Mouse (Mus musculus): ENCODE results near the gene AY761185.
"Not testable (repeated sequence)": the region's sequence is repeated elsewhere in the genome, so short reads cannot be mapped to it uniquely, and the experiment has no call there.

Gene AY761185

DNA sequence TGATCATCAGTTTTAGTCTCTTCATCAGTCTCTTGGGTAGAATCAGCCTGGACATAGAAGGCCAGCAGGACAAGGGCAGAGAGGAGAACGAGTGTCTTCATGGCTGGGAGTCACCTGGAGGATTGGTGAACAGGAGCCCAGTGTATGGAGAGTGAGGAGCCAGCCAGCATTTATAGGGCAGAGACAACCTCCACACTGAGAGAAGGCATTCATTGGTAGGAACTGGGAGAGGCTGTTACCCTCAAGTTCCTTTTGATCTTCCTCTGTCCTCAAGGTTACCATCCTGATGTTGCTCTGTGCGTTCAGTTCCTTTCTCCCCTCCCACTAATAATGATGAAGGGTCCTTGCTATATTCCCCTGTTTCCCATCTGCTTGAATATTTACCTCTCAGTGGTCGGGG lies at the start of gene AY761185:
Gene AY761185, minus strand, starts transcription at position 101 of the 400 bp plus-strand sequence.
- CTCF ChIA-PET = no interaction called here

DNA sequence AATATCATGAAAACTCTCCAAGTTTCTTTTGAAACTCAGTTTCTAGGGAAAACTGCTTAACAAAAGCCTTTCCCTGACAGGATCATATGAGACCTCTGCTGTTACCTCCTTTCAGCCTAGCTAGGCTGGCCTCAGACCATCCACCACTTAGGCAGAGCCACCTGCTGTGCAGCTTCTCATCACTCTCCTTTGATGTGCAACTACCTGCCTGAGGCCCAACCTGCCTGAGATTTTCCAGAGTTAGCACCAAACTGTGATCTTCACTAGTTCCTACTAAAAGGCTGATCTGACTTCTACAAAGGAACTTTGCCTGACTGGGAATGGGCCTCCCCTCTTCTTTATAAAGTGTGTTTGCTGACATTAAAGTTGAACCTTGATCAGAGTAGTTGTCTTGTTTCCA lies 49.5 kb upstream of the AY761185 start:
- CTCF ChIA-PET = not testable (repeated sequence)

DNA sequence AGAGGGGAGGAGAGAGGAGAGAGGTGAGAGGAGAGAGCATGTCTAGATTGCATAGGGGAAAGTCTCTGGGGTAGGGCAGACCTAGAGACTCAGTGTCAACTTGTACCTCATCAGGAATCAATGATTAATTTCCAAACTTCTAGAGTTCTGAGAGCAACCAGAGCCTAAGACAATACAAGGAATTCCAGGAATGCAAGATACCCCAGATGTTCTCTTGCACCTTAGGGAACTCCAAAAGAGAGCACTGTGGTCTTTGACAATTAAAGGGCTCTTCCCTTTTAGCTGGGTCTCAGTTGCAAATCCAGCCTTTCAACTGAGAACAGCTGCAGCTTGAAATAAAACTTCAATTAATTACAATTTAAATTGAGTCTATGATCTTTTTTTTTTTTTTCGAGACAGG lies 35.3 kb upstream of the AY761185 start:
- CTCF ChIA-PET = no interaction called here

- CTCF ChIA-PET = no interaction called here
Observed at GRCm38 (mm10) chr8:20964531-20964930, 20.0 kb upstream of the AY761185 start.

DNA sequence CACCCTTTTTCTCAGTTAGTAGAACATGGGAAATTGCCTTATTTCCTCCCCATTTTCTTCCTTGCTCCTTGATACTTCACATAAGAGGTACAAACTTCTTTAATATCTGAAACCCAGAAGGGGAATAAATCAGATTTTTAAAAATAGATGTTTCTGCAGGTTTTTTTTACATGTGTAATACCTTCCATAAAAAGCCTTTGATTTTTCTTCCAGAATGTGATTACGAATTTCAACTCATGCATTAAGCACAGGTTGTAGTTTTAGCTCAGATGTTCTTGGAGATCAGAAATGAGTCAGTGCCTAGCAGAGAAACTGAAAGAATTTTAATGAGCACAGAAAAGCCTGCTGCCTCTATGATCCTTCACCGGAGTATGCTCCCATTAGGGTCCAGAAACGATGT lies 22.5 kb downstream of the AY761185 start, which contains the start of gene Gm6040:
Gene Gm6040, minus strand, starts transcription at position 101 of the 400 bp plus-strand sequence.
- CTCF ChIA-PET = no interaction called here

- CTCF ChIA-PET = no interaction called here
Observed at GRCm38 (mm10) chr8:20912288-20912687, 32.2 kb downstream of the AY761185 start.

GRCm38 (mm10) chr8:20908256-20908655 lies 36.3 kb downstream of the AY761185 start:
- CTCF ChIA-PET = no interaction called here

DNA sequence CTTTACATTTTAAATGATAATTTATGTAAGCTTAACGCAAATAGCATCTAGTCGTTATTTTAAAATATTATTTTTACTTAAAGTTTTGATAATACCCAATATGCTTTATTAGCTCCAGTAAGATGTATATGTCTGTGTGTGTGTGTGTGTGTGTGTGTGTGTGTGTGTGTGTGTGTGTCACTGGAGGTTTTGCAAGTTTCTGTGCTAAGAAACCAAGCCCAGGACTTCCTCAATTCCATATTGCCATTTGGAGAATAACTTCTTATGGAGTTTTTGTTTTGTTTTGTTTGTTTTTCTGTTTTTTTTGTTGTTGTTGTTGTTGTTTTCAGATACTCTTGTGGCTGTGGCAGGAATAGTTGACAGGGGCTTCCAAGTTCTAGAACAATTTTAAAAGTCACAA lies 37.4 kb downstream of the AY761185 start:
- CTCF ChIA-PET = interaction anchor here (0.6 kb wide), 1 partner anchor 1916 kb away, joined by 3 read pairs; the partner anchor contains the start of gene Defb37

GRCm38 (mm10) chr8:20902527-20902926 lies 42.0 kb downstream of the AY761185 start, which contains the start of gene Gm15056:
Gm15056 (minus strand) TSS chr8:20902627.
- CTCF ChIA-PET = no interaction called here

Data from spleen, embryonic (tissue).